Mouse (Mus musculus) v-Abl transformed pro-B cells (cell line): ENCODE data around the gene Brsk1.

Source experiments
- in situ Hi-C, 2 experiments: fragments of 400-800 bp; cut with MboI; formaldehyde crosslinking; loops; one replicate each; pipeline ENCODE4 v1.15.1; 2025; ENCODE audit not compliant: unreplicated experiment in 2 of 2

Brsk1 gene

DNA sequence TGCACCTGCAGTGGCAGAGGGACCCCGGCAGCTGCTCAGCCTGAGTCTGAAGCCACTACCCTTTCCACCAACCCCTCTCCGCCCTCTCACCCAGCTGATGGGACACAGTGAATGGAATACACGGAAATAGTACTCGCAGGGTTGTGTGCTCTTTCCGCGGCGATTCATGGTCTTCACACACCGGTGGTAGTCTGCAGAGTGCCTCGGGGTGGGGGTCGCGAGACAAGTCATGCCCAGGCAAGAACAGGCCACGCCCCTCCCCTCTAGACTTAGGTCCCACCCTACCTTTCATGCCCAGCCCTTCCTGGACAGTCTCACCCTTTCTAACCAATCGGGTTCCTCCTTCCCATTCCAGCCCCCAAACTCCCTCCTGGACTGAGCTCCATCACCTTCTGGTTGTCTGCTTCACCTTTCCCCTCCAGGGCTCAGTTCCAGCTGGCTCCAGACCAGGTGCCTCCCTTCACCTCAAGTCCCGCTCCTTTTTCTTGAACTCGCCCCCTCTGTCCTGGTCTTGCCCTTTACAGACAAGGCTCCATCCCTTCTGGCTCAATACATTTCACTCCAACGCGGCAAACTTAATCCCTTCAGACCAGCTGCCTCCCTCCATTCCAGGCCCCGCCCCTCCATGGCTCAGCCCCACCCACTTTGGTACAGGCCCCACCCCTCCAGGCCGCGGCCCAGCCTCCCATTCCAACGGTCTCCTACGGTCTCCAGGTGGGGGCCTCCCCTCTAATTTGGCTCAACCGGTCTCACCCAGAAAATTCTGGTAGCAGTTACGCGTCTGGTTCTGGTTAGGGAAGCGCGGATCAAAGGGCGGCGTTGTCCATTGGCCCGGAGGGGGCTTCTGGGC, 61.8 kb downstream of the Brsk1 start:
- in situ Hi-C loops, result no loop called here

DNA sequence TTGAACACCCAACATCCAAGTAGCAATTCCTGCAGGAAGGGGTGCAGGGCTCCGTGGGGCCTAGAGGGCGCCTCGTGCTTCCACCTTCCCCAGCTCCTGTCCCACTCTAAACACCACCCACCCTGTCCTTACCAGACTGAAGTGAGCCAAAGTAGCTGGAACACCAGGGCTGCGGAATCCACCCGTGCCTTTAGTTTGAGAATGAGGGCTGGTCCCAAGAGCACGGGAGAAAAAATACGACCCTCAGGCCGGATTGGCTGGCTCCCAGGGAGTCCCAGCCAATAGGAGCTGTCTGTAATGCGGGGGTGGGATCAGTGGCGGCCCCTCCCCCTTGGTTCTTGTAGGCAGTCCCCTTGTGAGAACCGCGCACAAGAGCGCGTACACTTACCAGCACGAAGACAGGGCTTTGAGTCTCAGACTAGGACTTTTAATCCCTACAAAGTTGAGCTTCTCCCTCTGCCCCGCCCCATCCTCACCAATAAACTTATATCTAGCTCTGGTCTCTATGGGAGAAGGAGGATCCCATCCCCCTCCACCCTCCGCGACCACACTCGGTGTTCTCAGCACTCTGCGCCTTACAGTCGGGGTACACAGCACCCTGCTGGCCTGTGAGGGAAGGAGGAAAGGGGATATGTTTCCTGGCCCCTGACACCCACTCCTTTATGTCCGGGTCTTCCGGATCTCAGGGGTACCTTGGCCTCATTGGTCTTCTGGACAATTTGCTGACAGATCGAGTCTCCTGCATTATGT, 62.6 kb downstream of the Brsk1 start, which contains the start of gene Cox6b2:
Cox6b2 (minus strand) TSS at position 274 of the 750 bp plus-strand sequence.
- in situ Hi-C loops, result no loop called here

DNA sequence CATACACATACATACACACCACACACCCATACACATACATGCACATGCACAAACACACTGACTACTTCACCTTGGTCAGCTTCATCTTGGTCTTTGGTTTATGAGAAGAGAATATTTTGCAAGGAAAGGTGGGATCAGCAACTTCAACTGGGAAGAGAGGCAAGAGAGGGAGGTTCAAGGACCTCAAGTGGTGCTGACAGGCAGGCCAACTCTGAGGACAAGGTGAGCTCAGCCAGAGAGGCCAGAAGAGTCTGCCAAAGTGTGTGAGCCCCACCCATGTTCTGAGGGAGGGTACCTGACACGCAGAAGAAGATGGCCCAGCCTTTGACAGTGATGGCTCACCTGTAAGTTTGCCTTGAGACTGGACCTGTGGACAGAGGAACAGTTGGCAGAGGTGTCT, 69.3 kb downstream of the Brsk1 start:
- in situ Hi-C loops, result no loop called here

DNA sequence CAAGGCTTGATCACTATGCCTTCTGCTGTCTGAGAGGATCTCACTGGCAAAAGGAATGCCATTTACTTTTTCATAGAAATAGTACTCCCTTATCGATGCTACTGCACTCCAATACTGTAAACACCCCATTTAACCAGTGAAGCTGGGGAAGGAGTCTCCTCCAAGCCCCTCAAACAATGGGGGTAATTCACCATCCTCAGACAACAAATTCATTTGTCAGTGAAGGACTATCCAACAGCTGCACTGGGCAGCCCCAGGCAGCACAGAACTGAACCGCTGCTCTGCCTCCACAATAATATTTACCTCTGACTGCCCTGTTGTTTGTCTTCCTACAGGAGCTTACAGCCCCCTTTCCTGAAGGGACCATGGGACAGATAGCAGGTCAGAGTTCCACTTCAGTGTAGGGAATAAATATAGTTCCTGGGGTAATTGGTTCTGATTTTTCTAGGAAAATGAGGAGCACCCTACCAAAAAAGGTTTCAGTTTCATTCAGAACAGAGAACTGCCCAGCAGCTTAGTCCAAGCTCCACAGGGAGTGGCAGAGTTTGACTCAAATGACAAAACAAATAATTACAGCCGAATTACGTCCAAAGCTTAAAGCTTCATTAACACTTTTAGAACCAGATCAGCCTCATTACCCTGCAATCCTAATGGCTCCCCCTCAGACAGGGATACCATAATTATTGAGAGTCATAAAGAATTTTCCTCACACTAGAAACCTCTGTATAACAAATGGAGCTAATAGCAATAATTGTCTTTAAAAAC, 74.7 kb downstream of the Brsk1 start:
- in situ Hi-C loops, result no loop called here
